Mouse (Mus musculus) lung, embryonic 15.5 days (tissue): ENCODE data around the gene Tectb. TPM values are rescaled to one million over a fixed set of nuclear protein-coding genes. Genes with fewer than 3 reads are reported as not detected.

Experiments
- ATAC-seq: fragments of 200-750 bp; cut with Nextera tagmentation; 2 replicates; pipeline ENCODE4 v1.8.0; 2017; ENCODE audit warnings: moderate number of reproducible peaks, borderline replicate concordance; ENCODE audit not compliant: low FRiP score, low TSS enrichment; ENCODE audit errors: extremely low read depth
- H3K27ac ChIP-seq: fragments of 300-500 bp; sonication (generic); 2 replicates; pipeline ENCODE4 v1.5.1; 2015; ENCODE audit warnings: moderate library complexity, mild to moderate bottlenecking, inconsistent platforms
- H3K27me3 ChIP-seq: fragments of 300-500 bp; sonication (generic); 2 replicates; pipeline ENCODE4 v1.6.1; 2015; ENCODE audit warnings: inconsistent platforms
- H3K36me3 ChIP-seq: fragments of 300-500 bp; sonication (generic); 2 replicates; pipeline ENCODE4 v1.6.1; 2015; ENCODE audit warnings: inconsistent platforms
- H3K4me1 ChIP-seq: fragments of 300-500 bp; sonication (generic); 2 replicates; pipeline ENCODE4 v1.6.1; 2015; ENCODE audit warnings: inconsistent platforms
- H3K4me2 ChIP-seq: fragments of 300-500 bp; sonication (generic); 2 replicates; pipeline ENCODE4 v1.6.1; 2015; ENCODE audit warnings: inconsistent platforms, mild to moderate bottlenecking, moderate library complexity
- H3K4me3 ChIP-seq: fragments of 300-500 bp; sonication (generic); 2 replicates; pipeline ENCODE4 v1.5.1; 2015; ENCODE audit warnings: mild to moderate bottlenecking, inconsistent platforms
- H3K9ac ChIP-seq: fragments of 300-500 bp; sonication (generic); 2 replicates; pipeline ENCODE4 v1.6.1; 2015; ENCODE audit warnings: inconsistent platforms
- H3K9me3 ChIP-seq: fragments of 300-500 bp; sonication (generic); 2 replicates; pipeline ENCODE4 v1.6.1; 2016; ENCODE audit warnings: inconsistent platforms
- WGBS: fragments of 180-500 bp; shearing (Covaris S2); methylation state at CpG from one replicate; pipeline ENCODE4 v1.1.7; 2015; 5-methylcytosine and 5-hydroxymethylcytosine counted together
- polyA plus RNA-seq: library from polyadenylated mRNA; unstranded; fragments of >200 nt; fragmentation: Nextera tagmentation; extraction: Ambion mirVana; gene quantifications from 2 replicates; pipeline ENCODE4 v1.2.1, GENCODE M21; 2015

Gene Tectb
- polyA plus RNA-seq, 1 experiment from 2014 or later, result not detected

- H3K4me2 ChIP-seq, result peak overlapping the region; percentile 41
- H3K27me3 ChIP-seq, result no peaks in the 10 kb centered on the region
- no peak overlapping the region for H3K4me3 ChIP-seq
- peak; percentile 76 for ATAC-seq
- H3K36me3 ChIP-seq, result no peaks in the 10 kb centered on the region
- peak overlapping the region; percentile 92 for H3K27ac ChIP-seq
- WGBS, result 53% methylated on average over 12 of the region's 12 CpGs
- no peaks in the 10 kb centered on the region for H3K9me3 ChIP-seq
- H3K4me1 ChIP-seq, result peaks cover 23% of the 10 kb centered on the region
- H3K9ac ChIP-seq, result no peak overlapping the region; the same call in 1 of the 2 replicates
Observed at GRCm38 (mm10) chr19:55213617-55214340, 33.2 kb downstream of the Tectb start.

GRCm38 (mm10) chr19:55216876-55217275 lies 36.3 kb downstream of the Tectb start:
- H3K9me3 ChIP-seq, result no peaks in the 10 kb centered on the region
- peak overlapping the region; percentile 43; the same call in 1 of the 2 replicates for H3K27ac ChIP-seq
- H3K4me1 ChIP-seq, result peaks cover 31% of the 10 kb centered on the region

GRCm38 (mm10) chr19:55217365-55217764 lies 36.8 kb downstream of the Tectb start:
- H3K27ac ChIP-seq, result peak overlapping the region; percentile 43; the same call in 1 of the 2 replicates
- ATAC-seq, result no peak
- WGBS, result 62% methylated on average over 9 of the region's 9 CpGs
- H3K27me3 ChIP-seq, result no peaks in the 10 kb centered on the region
- no peaks in the 10 kb centered on the region for H3K9me3 ChIP-seq
- H3K4me1 ChIP-seq, result peaks cover 31% of the 10 kb centered on the region
- no peaks in the 10 kb centered on the region for H3K36me3 ChIP-seq
- H3K9ac ChIP-seq, result no peak overlapping the region
- H3K4me2 ChIP-seq, result no peak overlapping the region
- H3K4me3 ChIP-seq, result no peak overlapping the region

More at GRCm38 (mm10) chr19:55216876-55217275, 36.3 kb downstream of the Tectb start:
- H3K9ac ChIP-seq, result no peak overlapping the region
- ATAC-seq, result no peak
- H3K4me3 ChIP-seq, result no peak overlapping the region
- 82% methylated on average over 4 of the region's 4 CpGs for WGBS
- no peak overlapping the region for H3K4me2 ChIP-seq
- H3K36me3 ChIP-seq, result no peaks in the 10 kb centered on the region
- H3K27me3 ChIP-seq, result no peaks in the 10 kb centered on the region

- Histone ChIP-seq H3K4me3 (peak overlapping the region; percentile 39), H3K4me2 (peak overlapping the region; percentile 59), H3K9me3 (no peaks in the 10 kb centered on the region), H3K27me3 (no peaks in the 10 kb centered on the region), H3K36me3 (no peaks in the 10 kb centered on the region), H3K9ac (peak overlapping the region; percentile 36), H3K4me1 (peaks cover 29% of the 10 kb centered on the region), H3K27ac (peak overlapping the region; percentile 35; the same call in 1 of the 2 replicates)
- 2% methylated on average over 20 of the region's 20 CpGs for WGBS
- ATAC-seq, result peak; percentile 39
Observed at GRCm38 (mm10) chr19:55218192-55218739, 37.7 kb downstream of the Tectb start.

GRCm38 (mm10) chr19:55218741-55219221 lies 38.2 kb downstream of the Tectb start:
- Histone ChIP-seq H3K36me3 (no peaks in the 10 kb centered on the region), H3K4me3 (peak overlapping the region; percentile 39), H3K9me3 (no peaks in the 10 kb centered on the region), H3K27me3 (no peaks in the 10 kb centered on the region), H3K4me2 (peak overlapping the region; percentile 59), H3K9ac (peak overlapping the region; percentile 36), H3K4me1 (peaks cover 29% of the 10 kb centered on the region), H3K27ac (peak overlapping the region; percentile 35)
- 18% methylated on average over 12 of the region's 12 CpGs for WGBS
- peak; percentile 39 for ATAC-seq

GRCm38 (mm10) chr19:55219359-55219758 lies 38.8 kb downstream of the Tectb start:
- Histone ChIP-seq H3K4me3 (no peak overlapping the region), H3K9me3 (no peaks in the 10 kb centered on the region), H3K4me1 (peaks cover 29% of the 10 kb centered on the region), H3K27me3 (no peaks in the 10 kb centered on the region), H3K27ac (peak overlapping the region; percentile 35; the same call in 1 of the 2 replicates), H3K9ac (no peak overlapping the region), H3K36me3 (no peaks in the 10 kb centered on the region), H3K4me2 (no peak overlapping the region)
- WGBS, result 68% methylated on average over 8 of the region's 8 CpGs
- ATAC-seq, result no peak

GRCm38 (mm10) chr19:55221208-55221607 lies 40.7 kb downstream of the Tectb start:
- H3K36me3 ChIP-seq, result no peaks in the 10 kb centered on the region
- H3K27ac ChIP-seq, result no peak overlapping the region
- ATAC-seq, result no peak
- H3K9ac ChIP-seq, result no peak overlapping the region
- H3K9me3 ChIP-seq, result no peaks in the 10 kb centered on the region
- H3K4me1 ChIP-seq, result peaks cover 21% of the 10 kb centered on the region
- H3K4me2 ChIP-seq, result no peak overlapping the region
- WGBS, result 71% methylated on average over 6 of the region's 6 CpGs
- H3K27me3 ChIP-seq, result no peaks in the 10 kb centered on the region
- H3K4me3 ChIP-seq, result no peak overlapping the region

- H3K4me3 ChIP-seq, result no peak overlapping the region
- H3K27me3 ChIP-seq, result no peaks in the 10 kb centered on the region
- no peak overlapping the region for H3K9ac ChIP-seq
- no peak overlapping the region for H3K27ac ChIP-seq
- no peaks in the 10 kb centered on the region for H3K36me3 ChIP-seq
- ATAC-seq, result no peak
- WGBS, result 87% methylated on average over 9 of the region's 9 CpGs
- peaks cover 21% of the 10 kb centered on the region for H3K4me1 ChIP-seq
- H3K9me3 ChIP-seq, result no peaks in the 10 kb centered on the region
- no peak overlapping the region for H3K4me2 ChIP-seq
Observed at GRCm38 (mm10) chr19:55222268-55222667, 41.7 kb downstream of the Tectb start.

- no peak overlapping the region for H3K4me2 ChIP-seq
- H3K9me3 ChIP-seq, result no peaks in the 10 kb centered on the region
- no peaks in the 10 kb centered on the region for H3K36me3 ChIP-seq
- no peaks in the 10 kb centered on the region for H3K27me3 ChIP-seq
- H3K27ac ChIP-seq, result no peak overlapping the region
- no peaks in the 10 kb centered on the region for H3K4me1 ChIP-seq
- H3K9ac ChIP-seq, result no peak overlapping the region
- 71% methylated on average over 5 of the region's 5 CpGs for WGBS
- H3K4me3 ChIP-seq, result no peak overlapping the region
- ATAC-seq, result no peak
Observed at GRCm38 (mm10) chr19:55226621-55227020, 46.1 kb downstream of the Tectb start.

GRCm38 (mm10) chr19:55227135-55227534 lies 46.6 kb downstream of the Tectb start:
- H3K9me3 ChIP-seq, result no peaks in the 10 kb centered on the region
- no peak overlapping the region for H3K27ac ChIP-seq
- H3K4me1 ChIP-seq, result 0 out of 2 replicates have a peak, but pooled peaks cover under 1% of the 10 kb centered on the region
- ATAC-seq, result no peak
- no peak overlapping the region for H3K9ac ChIP-seq
- H3K4me2 ChIP-seq, result no peak overlapping the region
- no peaks in the 10 kb centered on the region for H3K36me3 ChIP-seq
- no peaks in the 10 kb centered on the region for H3K27me3 ChIP-seq
- no peak overlapping the region for H3K4me3 ChIP-seq
- WGBS, result 75% methylated on average over 7 of the region's 7 CpGs

- 67% methylated on average over 10 of the region's 10 CpGs for WGBS
- Histone ChIP-seq H3K4me2 (no peak overlapping the region), H3K4me1 (0 out of 2 replicates have a peak, but pooled peaks cover 3% of the 10 kb centered on the region), H3K9ac (no peak overlapping the region), H3K27me3 (no peaks in the 10 kb centered on the region), H3K4me3 (no peak overlapping the region), H3K27ac (no peak overlapping the region), H3K36me3 (no peaks in the 10 kb centered on the region), H3K9me3 (no peaks in the 10 kb centered on the region)
- no peak for ATAC-seq
Observed at GRCm38 (mm10) chr19:55231081-55231480, 50.5 kb downstream of the Tectb start.

GRCm38 (mm10) chr19:55232136-55232535 lies 51.6 kb downstream of the Tectb start:
- H3K9ac ChIP-seq, result no peak overlapping the region
- H3K27ac ChIP-seq, result no peak overlapping the region
- H3K4me3 ChIP-seq, result no peak overlapping the region
- H3K4me2 ChIP-seq, result no peak overlapping the region
- no peaks in the 10 kb centered on the region for H3K36me3 ChIP-seq
- 0 out of 2 replicates have a peak, but pooled peaks cover 3% of the 10 kb centered on the region for H3K4me1 ChIP-seq
- H3K27me3 ChIP-seq, result no peaks in the 10 kb centered on the region
- WGBS, result 33% methylated on average over 8 of the region's 8 CpGs
- ATAC-seq, result peak; percentile 55; the same call in 1 of the 2 replicates
- no peaks in the 10 kb centered on the region for H3K9me3 ChIP-seq
